In the genomic region with DNA sequence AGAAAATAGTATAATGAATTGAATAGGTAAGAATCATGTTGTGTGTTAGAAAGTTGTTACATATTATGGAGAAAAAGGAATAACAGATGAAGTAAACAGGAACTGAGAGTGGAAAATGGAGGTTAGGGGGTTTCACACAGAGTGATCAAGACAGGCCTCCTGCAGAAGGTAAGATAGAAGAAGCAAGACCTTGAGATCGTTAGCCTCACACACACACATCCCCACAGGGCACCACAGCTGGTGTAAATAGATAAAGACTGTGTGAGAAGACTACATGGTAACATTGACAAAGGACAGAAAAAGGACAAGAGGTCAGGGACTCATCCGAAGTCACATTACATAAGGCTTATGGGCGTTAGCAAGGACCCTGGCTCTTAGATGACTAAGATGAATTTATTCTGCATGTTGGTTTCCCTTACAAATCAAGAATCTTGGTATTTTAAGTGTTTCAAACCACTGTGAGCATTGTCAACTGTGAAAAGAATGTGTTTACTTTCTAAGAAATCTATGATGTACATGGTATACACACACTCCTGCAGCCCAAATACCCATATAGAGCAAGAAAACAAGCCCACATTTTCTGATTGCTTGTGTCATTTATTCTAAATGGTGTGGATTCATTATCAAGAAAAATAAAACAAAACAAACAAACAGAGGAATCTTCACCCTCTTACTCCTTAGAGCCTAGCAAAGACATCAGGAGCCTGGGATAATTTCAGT, we compare ENCODE assay signal across 17 mouse cellular contexts. TPM values are rescaled to one million over a fixed set of nuclear protein-coding genes. Genes with fewer than 3 reads are reported as not detected.
DNase-seq lines count a peak whose midpoint lies in the region; ATAC-seq and TF ChIP-seq lines count a peak whose summit lies in the region.
"Had no signal": no experiment of that assay in that cellular context is flagged by ENCODE, and none has a peak within 500 bp of the region (broad histone marks: within the 10 kb centered on the region; RNA-seq: fewer than 3 reads in every experiment).

No protein-coding gene starts in this region.

- TF ChIP-seq POLR2A in MEL (IDR thresholded peaks at IDR 0.05; ENCODE audit: control insufficient read depth in 1 of 2, insufficient read depth in 1 of 2, low read depth in 1 of 2, low read length in 2 of 2, poor library complexity in 1 of 2): no peak

- no peak overlapping the region for H3K4me2 ChIP-seq in liver, postnatal 0 days (ENCODE audit: low read depth, low read length)
- H3K4me2 ChIP-seq: intestine, embryonic 15.5 days; midbrain, embryonic 12.5 days had no signal

- H3K9ac ChIP-seq in MEL (ENCODE audit: control insufficient read depth, low read depth, low read length, poor library complexity, severe bottlenecking): no peak overlapping the region
- H3K9ac ChIP-seq in liver, postnatal 0 days (replicated peaks): no peak overlapping the region; the same call in 1 of the 2 replicates
- H3K9ac ChIP-seq: intestine, embryonic 15.5 days; midbrain, embryonic 12.5 days had no signal

- no peaks in the 10 kb centered on the region for H3K27me3 ChIP-seq in MEL (ENCODE audit: control insufficient read depth in 1 of 2, insufficient read depth in 2 of 2, low read length in 2 of 2)
- H3K27me3 ChIP-seq in liver, postnatal 0 days (ENCODE audit: insufficient read depth, low read length): no peaks in the 10 kb centered on the region
- H3K27me3 ChIP-seq: intestine, embryonic 15.5 days; midbrain, embryonic 12.5 days had no signal

- peak; percentile 63 to 77 for TF ChIP-seq EP300 in MEL (IDR thresholded peaks at IDR 0.05; ENCODE audit: low read depth in 1 of 2, low read length in 2 of 2)
- TF ChIP-seq EP300 in liver, postnatal 0 days (IDR thresholded peaks at IDR 0.05; ENCODE audit: low read depth): peak; percentile 89

- H3K27ac ChIP-seq in MEL (ENCODE audit: control insufficient read depth, low read depth, low read length): no peak overlapping the region
- peak overlapping the region; percentile 35; the same call in 1 of the 2 replicates for H3K27ac ChIP-seq in liver, postnatal 0 days (ENCODE audit: low read depth)
- H3K27ac ChIP-seq: intestine, embryonic 15.5 days; midbrain, embryonic 12.5 days had no signal

- H3K4me1 ChIP-seq in MEL (ENCODE audit: control insufficient read depth in 1 of 2, insufficient read depth in 2 of 2, low read length in 2 of 2): peaks cover 0 to 3% of the 10 kb centered on the region in 2 experiments; a peak in 2 of 4 replicates
- H3K4me1 ChIP-seq in liver, postnatal 0 days (ENCODE audit: insufficient read depth): 0 out of 2 replicates have a peak, but pooled peaks cover 2% of the 10 kb centered on the region
- H3K4me1 ChIP-seq: intestine, embryonic 15.5 days; midbrain, embryonic 12.5 days had no signal

- no peak for TF ChIP-seq CTCF in MEL (IDR thresholded peaks at IDR 0.05 in 2 of 3, conservative IDR thresholded peaks at IDR 0.05 in 1 of 3; ENCODE audit: control insufficient read depth in 1 of 3, insufficient read depth in 1 of 3, low read depth in 2 of 3, low read length in 3 of 3, poor library complexity in 1 of 3, severe bottlenecking in 1 of 3)
- no peak for TF ChIP-seq CTCF in liver, postnatal 0 days (IDR thresholded peaks at IDR 0.05; ENCODE audit: low read depth)

- DNase-seq in CD4-positive, CD25-positive, alpha-beta regulatory T cell, adult 2 months (ENCODE audit: low read depth, low spot score): peak; percentile 14
- peak; percentile 66 for DNase-seq in MEL (ENCODE audit: low read depth, low spot score)
- DNase-seq in liver, postnatal 0 days: no peak
- no peak for DNase-seq in urinary bladder, adult 2 months (ENCODE audit: low spot score)
- no peak for DNase-seq in frontal cortex, postnatal 36 days (ENCODE audit: low spot score in 2 of 2)
- DNase-seq in lung, postnatal 36 days: no peak
- DNase-seq: adrenal gland, adult 2 months; cerebellum, postnatal 10 days; gastrocnemius, postnatal 10 days; lung, postnatal 10 days; right cerebral cortex, postnatal 14 days had no signal

- 28% methylated on average over 3 of the region's 3 CpGs for WGBS in liver, postnatal 0 days (ENCODE audit: insufficient replicate concordance)

- ATAC-seq in hematopoietic stem cell, adult 5-6 weeks (replicated peaks in 1 of 2; ENCODE audit: insufficient read depth in 1 of 2, low FRiP score in 2 of 2, low TSS enrichment in 1 of 2, low read depth in 1 of 2, poor library complexity in 2 of 2, severe bottlenecking in 2 of 2): peak; percentile 25 to 47; a peak in 1 of 4 replicates
- peak; percentile 94 for ATAC-seq in liver, postnatal 0 days
- ATAC-seq: forebrain, embryonic 16.5 days; intestine, embryonic 15.5 days had no signal

- peaks cover 0 to 3% of the 10 kb centered on the region in 2 experiments; a peak in 2 of 4 replicates for H3K36me3 ChIP-seq in MEL (ENCODE audit: control insufficient read depth in 1 of 2, insufficient read depth in 2 of 2, low read length in 2 of 2)
- H3K36me3 ChIP-seq in liver, postnatal 0 days (replicated peaks; ENCODE audit: insufficient read depth, low read length): no peaks in the 10 kb centered on the region
- H3K36me3 ChIP-seq: intestine, embryonic 15.5 days; midbrain, embryonic 12.5 days had no signal

- no peak for TF ChIP-seq RAD21 in MEL (IDR thresholded peaks at IDR 0.05; ENCODE audit: low read depth, low read length)

- no peaks in the 10 kb centered on the region for H3K9me3 ChIP-seq in MEL (replicated peaks; ENCODE audit: insufficient read depth, low read length)
- H3K9me3 ChIP-seq in liver, postnatal 0 days (ENCODE audit: low read length): no peaks in the 10 kb centered on the region
- H3K9me3 ChIP-seq: intestine, embryonic 15.5 days; midbrain, embryonic 12.5 days had no signal

- no peak overlapping the region for H3K4me3 ChIP-seq in MEL (ENCODE audit: control insufficient read depth in 1 of 2, insufficient read depth in 1 of 2, low read depth in 2 of 2, low read length in 2 of 2)
- H3K4me3 ChIP-seq in liver, postnatal 0 days (ENCODE audit: low read depth, low read length): no peak overlapping the region
- H3K4me3 ChIP-seq: intestine, embryonic 15.5 days; midbrain, embryonic 12.5 days had no signal

- H3K79me2 ChIP-seq in MEL (ENCODE audit: control insufficient read depth, insufficient read depth, low read length, poor library complexity): no peaks in the 10 kb centered on the region

TF ChIP-seq in MEL, 35 proteins besides CTCF, POLR2A, EP300 and RAD21:
- TF ChIP-seq RCOR1 (IDR thresholded peaks at IDR 0.05; ENCODE audit: low read depth, low read length) (no peak), CHD2 (IDR thresholded peaks at IDR 0.05; ENCODE audit: low read length) (no peak), GATA1 (IDR thresholded peaks at IDR 0.05; ENCODE audit: low read depth, low read length) (peak; percentile 66), TAL1 (IDR thresholded peaks at IDR 0.05; ENCODE audit: low read length) (peak; percentile 85), E2F4 (IDR thresholded peaks at IDR 0.05; ENCODE audit: borderline replicate concordance, low read depth, low read length) (no peak), ETS1 (IDR thresholded peaks at IDR 0.05; ENCODE audit: low read depth, low read length) (peak; percentile 32; the same call in 1 of the 2 replicates), TCF12 (IDR thresholded peaks at IDR 0.05; ENCODE audit: low read depth, low read length) (peak; percentile 81)

RNA-seq across cellular contexts. Expression of gene Arl13b, which starts 12.7 kb away (rescaled TPM):
- 3.2 and 4.4 TPM in 2 replicates for total RNA-seq in MEL (2012; rRNA removed)
- 1 to 10 TPM in 1 of 2 experiments, not detected in 1; 4.3 TPM for polyA plus RNA-seq in MEL (2012; ENCODE audit: insufficient read depth in 1 of 2, insufficient read length in 2 of 2, low read depth in 1 of 2, low replicate concordance in 2 of 2, missing spikeins in 1 of 2)
- 10.9 and 21.3 TPM in 2 replicates for total RNA-seq in hematopoietic stem cell, adult 5-6 weeks (2017)
- 3.0 and 3.4 TPM in 2 replicates for polyA plus RNA-seq in liver, postnatal 0 days (2015; fragmentation: Nextera tagmentation; extraction: Ambion mirVana)
- 13.1 and 15.1 TPM in 2 replicates for polyA plus RNA-seq in urinary bladder, adult 2 months (2012; rRNA removed)

RNA-seq across cellular contexts. Expression of gene Stx19, which starts 19.7 kb away (rescaled TPM):
- total RNA-seq in MEL (2012; rRNA removed): not detected in 2 replicates
- under 1 TPM in 1 of 2 experiments, not detected in 1; 0.13 TPM for polyA plus RNA-seq in MEL (2012; ENCODE audit: insufficient read depth in 1 of 2, insufficient read length in 2 of 2, low read depth in 1 of 2, low replicate concordance in 2 of 2, missing spikeins in 1 of 2)
- total RNA-seq in hematopoietic stem cell, adult 5-6 weeks (2017): not detected in 2 replicates
- polyA plus RNA-seq in liver, postnatal 0 days (2015; fragmentation: Nextera tagmentation; extraction: Ambion mirVana): 0.04 TPM in 1 of 2 replicates, not detected in the other
- polyA plus RNA-seq in urinary bladder, adult 2 months (2012; rRNA removed): 0.45 and 0.52 TPM in 2 replicates
- total RNA-seq: adrenal gland, adult 2 months; gastrocnemius, postnatal 10 days; layer of hippocampus, adult 18-20 months; left cerebral cortex, postnatal 10 days had no signal
- polyA plus RNA-seq: adrenal gland, adult 2 months had no signal

RNA-seq across cellular contexts. Expression of gene Pros1, which starts 19.9 kb away (rescaled TPM):
- 1.4 and 1.7 TPM in 2 replicates for total RNA-seq in MEL (2012; rRNA removed)
- 1 to 10 TPM in 1 of 2 experiments, not detected in 1; 1.7 TPM for polyA plus RNA-seq in MEL (2012; ENCODE audit: insufficient read depth in 1 of 2, insufficient read length in 2 of 2, low read depth in 1 of 2, low replicate concordance in 2 of 2, missing spikeins in 1 of 2)
- total RNA-seq in hematopoietic stem cell, adult 5-6 weeks (2017): 5.9 and 6.1 TPM in 2 replicates
- 18.2 and 19.1 TPM in 2 replicates for polyA plus RNA-seq in liver, postnatal 0 days (2015; fragmentation: Nextera tagmentation; extraction: Ambion mirVana)
- 29.9 and 38.7 TPM in 2 replicates for polyA plus RNA-seq in urinary bladder, adult 2 months (2012; rRNA removed)

RNA-seq across cellular contexts. Expression of gene Nsun3, which starts 47.6 kb away (rescaled TPM):
- 4.1 and 4.4 TPM in 2 replicates for total RNA-seq in MEL (2012; rRNA removed)
- polyA plus RNA-seq in MEL (2012; ENCODE audit: insufficient read depth in 1 of 2, insufficient read length in 2 of 2, low read depth in 1 of 2, low replicate concordance in 2 of 2, missing spikeins in 1 of 2): 1 to 10 TPM in 1 of 2 experiments, not detected in 1; 7.4 TPM
- total RNA-seq in hematopoietic stem cell, adult 5-6 weeks (2017): 16.6 and 19.5 TPM in 2 replicates
- polyA plus RNA-seq in liver, postnatal 0 days (2015; fragmentation: Nextera tagmentation; extraction: Ambion mirVana): 3.5 and 4.2 TPM in 2 replicates
- polyA plus RNA-seq in urinary bladder, adult 2 months (2012; rRNA removed): 8.2 and 8.9 TPM in 2 replicates

Comparison
In these comparisons a context has a peak if more than half of its experiments do, and no peak if none do; other contexts are left out.
1. DNase-seq: peak in CD4-positive, CD25-positive, alpha-beta regulatory T cell, adult 2 months (single experiment) and MEL (single experiment); none in liver, postnatal 0 days (single experiment), urinary bladder, adult 2 months (single experiment), frontal cortex, postnatal 36 days (0 of 2) and lung, postnatal 36 days (single experiment).